In genomic region chr9:12380029-12380428, GRCm38 (mm10) we compare ENCODE assay signal across 13 mouse cellular contexts.
"Had no signal": no experiment of that assay in that cellular context is flagged by ENCODE, and none has a peak within 500 bp of the region (broad histone marks: within the 10 kb centered on the region; RNA-seq: fewer than 3 reads in every experiment).

No protein-coding gene starts in this region.

- ATAC-seq: liver, embryonic 12.5 days had no signal

- H3K9ac ChIP-seq: limb, embryonic 15.5 days; liver, embryonic 12.5 days; lung, embryonic 14.5 days; neural tube, embryonic 15.5 days had no signal

- H3K9me3 ChIP-seq: limb, embryonic 15.5 days; liver, embryonic 12.5 days; midbrain, embryonic 10.5 days; neural tube, embryonic 15.5 days had no signal

- H3K36me3 ChIP-seq: limb, embryonic 15.5 days; liver, embryonic 12.5 days; midbrain, embryonic 10.5 days; neural tube, embryonic 15.5 days had no signal

- H3K4me2 ChIP-seq: limb, embryonic 15.5 days; liver, embryonic 12.5 days; lung, embryonic 14.5 days; neural tube, embryonic 15.5 days had no signal

- H3K27ac ChIP-seq: left cerebral cortex, adult 2 months; limb, embryonic 15.5 days; liver, embryonic 12.5 days; midbrain, embryonic 10.5 days; neural tube, embryonic 15.5 days had no signal

- H3K4me3 ChIP-seq: left cerebral cortex, adult 2 months; limb, embryonic 15.5 days; liver, embryonic 12.5 days; midbrain, embryonic 10.5 days; myocyte; neural tube, embryonic 15.5 days had no signal

- H3K4me1 ChIP-seq: limb, embryonic 15.5 days; liver, embryonic 12.5 days had no signal

- DNase-seq: lung, embryonic 14.5 days; lung, postnatal 10 days; lung, postnatal 4 days; midbrain, embryonic 14.5 days; right cerebral cortex, adult 18-20 months; right cerebral cortex, postnatal 25 days; thymus, postnatal 36 days had no signal

- H3K27me3 ChIP-seq: limb, embryonic 15.5 days; liver, embryonic 12.5 days; neural tube, embryonic 15.5 days had no signal
